Mouse (Mus musculus) CH12.LX (cell line): ENCODE results near the gene Elovl6. TPM values are rescaled to one million over a fixed set of nuclear protein-coding genes. Genes with fewer than 3 reads are reported as not detected.

Experiments used
- DNase-seq: peaks from one replicate; pipeline ENCODE4 v3.0.0-alpha.2; 2013; ENCODE audit errors: extremely low read depth
- H3K27ac ChIP-seq: 2 replicates; pipeline ENCODE4 v1.5.1; 2012; ENCODE audit warnings: low read depth, mild to moderate bottlenecking, control low read depth, moderate library complexity; ENCODE audit not compliant: insufficient read depth
- H3K27me3 ChIP-seq: replicated peaks from 2 replicates; pipeline ENCODE3; 2012; ENCODE audit warnings: inconsistent platforms
- H3K36me3 ChIP-seq, 2 experiments: replicated peaks in 1 of 2; 2 replicates each; pipeline versions ENCODE3 to v1.6.1; 2012; ENCODE audit warnings: inconsistent platforms in 1 of 2, low read length in 1 of 2, mild to moderate bottlenecking in 1 of 2, mixed read lengths in 1 of 2, moderate library complexity in 1 of 2; ENCODE audit not compliant: control insufficient read depth in 1 of 2, insufficient read depth in 1 of 2
- H3K4me1 ChIP-seq, 2 experiments: 2 replicates each; pipeline ENCODE4 v1.6.1; 2012; ENCODE audit warnings: inconsistent platforms in 1 of 2, moderate library complexity in 1 of 2; ENCODE audit not compliant: insufficient read depth in 2 of 2, control insufficient read depth in 1 of 2
- H3K4me2 ChIP-seq: 2 replicates; pipeline ENCODE4 v1.6.1; 2012; ENCODE audit warnings: low read depth, mild to moderate bottlenecking, control low read depth; ENCODE audit not compliant: poor library complexity, insufficient read depth, severe bottlenecking
- H3K4me3 ChIP-seq, 3 experiments: fragments of 150-350 bp in 1 of 3; sonication (generic) in 1 of 3; replicated peaks in 1 of 3; 2 replicates each; pipeline versions ENCODE3 to v1.5.1; 2011 to 2012; ENCODE audit warnings: low read depth in 2 of 3, low read length in 2 of 3, mild to moderate bottlenecking in 2 of 3, moderate library complexity in 2 of 3, control low read depth in 1 of 3, improper control_type of control experiment in 1 of 3, inconsistent platforms in 1 of 3, mixed read lengths in 1 of 3; ENCODE audit not compliant: poor library complexity in 1 of 3
- H3K79me2 ChIP-seq: replicated peaks from 2 replicates; pipeline ENCODE4 v1.6.1; 2012; ENCODE audit warnings: mild to moderate bottlenecking, moderate library complexity; ENCODE audit not compliant: control insufficient read depth, poor library complexity, insufficient read depth, severe bottlenecking; ENCODE audit errors: extremely low read depth
- H3K9ac ChIP-seq: 2 replicates; pipeline ENCODE4 v1.6.1; 2012; ENCODE audit warnings: low read depth, mild to moderate bottlenecking, control low read depth, moderate library complexity; ENCODE audit not compliant: insufficient read depth
- H3K9me3 ChIP-seq: replicated peaks from 2 replicates; pipeline ENCODE3; 2012; ENCODE audit warnings: low read length, inconsistent platforms, mixed read lengths
- BHLHE40 ChIP-seq: IDR thresholded peaks from 2 replicates; pipeline ENCODE4 v1.6.1; 2011; ENCODE audit warnings: mild to moderate bottlenecking, low read depth, low read length, improper control_type of control experiment
- CHD1 ChIP-seq: IDR thresholded peaks from 2 replicates; pipeline ENCODE4 v1.6.1; 2012; ENCODE audit warnings: low read depth, low read length, improper control_type of control experiment, inconsistent platforms
- CHD2 ChIP-seq: IDR thresholded peaks from 2 replicates; pipeline ENCODE4 v1.6.1; 2011; ENCODE audit warnings: low read length, improper control_type of control experiment
- E2F4 ChIP-seq: IDR thresholded peaks from 2 replicates; pipeline ENCODE4 v1.6.1; 2011; ENCODE audit warnings: low read depth, low read length, improper control_type of control experiment; ENCODE audit not compliant: insufficient replicate concordance
- EP300 ChIP-seq: IDR thresholded peaks from 2 replicates; pipeline ENCODE4 v1.6.1; 2011; ENCODE audit warnings: low read length, improper control_type of control experiment
- ETS1 ChIP-seq: conservative IDR thresholded peaks from 2 replicates; pipeline ENCODE4 v1.6.1; 2012; ENCODE audit warnings: low read depth, mild to moderate bottlenecking, inconsistent platforms, low read length, improper control_type of control experiment, moderate library complexity
- GABPA ChIP-seq: IDR thresholded peaks from 2 replicates; pipeline ENCODE4 v1.6.1; 2012; ENCODE audit warnings: low read depth, low read length, improper control_type of control experiment, inconsistent platforms; ENCODE audit not compliant: insufficient replicate concordance
- HCFC1 ChIP-seq: IDR thresholded peaks from 2 replicates; pipeline ENCODE4 v1.6.1; 2012; ENCODE audit warnings: low read depth, mild to moderate bottlenecking, inconsistent platforms, low read length, improper control_type of control experiment
- JUN ChIP-seq: IDR thresholded peaks from 2 replicates; pipeline ENCODE4 v1.6.1; 2011; ENCODE audit warnings: low read depth, mild to moderate bottlenecking, low read length, improper control_type of control experiment, moderate library complexity; ENCODE audit not compliant: insufficient read depth
- JUND ChIP-seq: conservative IDR thresholded peaks from 2 replicates; pipeline ENCODE4 v1.6.1; 2011; ENCODE audit warnings: low read depth, low read length, improper control_type of control experiment
- KAT2A ChIP-seq: IDR thresholded peaks from 2 replicates; pipeline ENCODE4 v1.6.1; 2012; ENCODE audit warnings: low read length, improper control_type of control experiment, inconsistent platforms; ENCODE audit not compliant: insufficient replicate concordance
- MAFK ChIP-seq: IDR thresholded peaks from 2 replicates; pipeline ENCODE4 v1.6.1; 2011; ENCODE audit warnings: low read length, improper control_type of control experiment; ENCODE audit not compliant: insufficient replicate concordance
- MEF2A ChIP-seq: IDR thresholded peaks from 2 replicates; pipeline ENCODE4 v1.6.1; 2014; ENCODE audit warnings: low read depth, mild to moderate bottlenecking, inconsistent platforms, low read length, improper control_type of control experiment, borderline replicate concordance
- MYC ChIP-seq: IDR thresholded peaks from 2 replicates; pipeline ENCODE4 v1.6.1; 2011; ENCODE audit warnings: low read depth, mild to moderate bottlenecking, improper control_type of control experiment, low read length
- NELFE ChIP-seq: IDR thresholded peaks from 2 replicates; pipeline ENCODE4 v1.6.1; 2011; ENCODE audit warnings: low read depth, low read length, improper control_type of control experiment
- NRF1 ChIP-seq: IDR thresholded peaks from 2 replicates; pipeline ENCODE4 v1.6.1; 2014; ENCODE audit warnings: low read depth, mild to moderate bottlenecking, inconsistent platforms, low read length, improper control_type of control experiment, moderate library complexity
- PAX5 ChIP-seq: IDR thresholded peaks from 2 replicates; pipeline ENCODE4 v1.6.1; 2012; ENCODE audit warnings: low read length, inconsistent platforms, mixed read lengths
- POLR2AphosphoS2 ChIP-seq: IDR thresholded peaks from 2 replicates; pipeline ENCODE4 v1.6.1; 2011; ENCODE audit warnings: low read depth, low read length, improper control_type of control experiment
- RCOR1 ChIP-seq: conservative IDR thresholded peaks from 2 replicates; pipeline ENCODE4 v1.6.1; 2012; ENCODE audit warnings: low read depth, mild to moderate bottlenecking, inconsistent platforms, low read length, improper control_type of control experiment
- SMC3 ChIP-seq: IDR thresholded peaks from 2 replicates; pipeline ENCODE4 v1.6.1; 2011; ENCODE audit warnings: low read depth, low read length, improper control_type of control experiment
- TBP ChIP-seq: conservative IDR thresholded peaks from 2 replicates; pipeline ENCODE4 v1.6.1; 2011; ENCODE audit warnings: low read depth, low read length, improper control_type of control experiment
- USF1 ChIP-seq: IDR thresholded peaks from 2 replicates; pipeline ENCODE4 v1.6.1; 2014; ENCODE audit warnings: low read depth, mild to moderate bottlenecking, inconsistent platforms, low read length, improper control_type of control experiment
- USF2 ChIP-seq: conservative IDR thresholded peaks from 2 replicates; pipeline ENCODE4 v1.6.1; 2011; ENCODE audit warnings: low read depth, low read length, improper control_type of control experiment
- ZKSCAN1 ChIP-seq: IDR thresholded peaks from 2 replicates; pipeline ENCODE4 v1.6.1; 2012; ENCODE audit warnings: low read depth, inconsistent platforms, low read length, improper control_type of control experiment, borderline replicate concordance
- ZMIZ1 ChIP-seq: IDR thresholded peaks from 2 replicates; pipeline ENCODE4 v1.6.1; 2012; ENCODE audit warnings: low read depth, mild to moderate bottlenecking, inconsistent platforms, low read length, improper control_type of control experiment
- dilution Hi-C: fragments of 300-500 bp; cut with MboI; formaldehyde crosslinking; loops from 2 replicates; pipeline ENCODE4 v1.14.3; 2020; ENCODE audit warnings: low sequenced_read_pairs; ENCODE audit not compliant: extremely low pct_unique_long_range_greater_than_20kb, extremely low pct_ligation_motif_present
- in situ Hi-C: fragments of 300-500 bp; cut with MboI; formaldehyde crosslinking; loops from 3 replicates; pipeline ENCODE4 v1.14.3; 2019; ENCODE audit warnings: low sequenced_read_pairs, low pct_ligation_motif_present, low pct_unique_long_range_greater_than_20kb, mixed read lengths
- polyA plus RNA-seq: library from polyadenylated mRNA; unstranded; fragments of >175 nt; gene quantifications from 2 replicates; pipeline ENCODE4 v1.2.1, GENCODE M21; 2012; ENCODE audit warnings: low read depth; ENCODE audit not compliant: insufficient read length
- total RNA-seq, 2 experiments: library from RNA; depleted of rRNA; stranded (reverse); fragments of 300-350 nt in 1 of 2; fragments of >200 nt in 1 of 2; gene quantifications; 2 replicates each; pipeline ENCODE4 v1.2.3; 2012 to 2014

Elovl6 gene
- total and polyA plus RNA-seq, 3 experiments, result 1.7 to 6.8 (median 6.0) TPM

GRCm38 (mm10) chr3:129488774-129489173, 43.4 kb upstream of the Elovl6 start (continued):
- TF ChIP-seq ETS1, result peak; percentile 51

- Histone ChIP-seq H3K36me3 (no peaks in the 10 kb centered on the region), H3K4me3 (no peak overlapping the region), H3K4me1 (peaks cover 0 to 4% of the 10 kb centered on the region in 2 experiments; a peak in 2 of 4 replicates), H3K9me3 (no peaks in the 10 kb centered on the region), H3K79me2 (no peaks in the 10 kb centered on the region)
- dilution Hi-C loops, result no loop called here
- DNase-seq, result no peak
- no peak for TF ChIP-seq NELFE
- no peak for TF ChIP-seq ZMIZ1
- TF ChIP-seq E2F4, result no peak
- no peak for TF ChIP-seq RCOR1
- TF ChIP-seq TBP, result no peak
- TF ChIP-seq GABPA, result no peak
- no peak for TF ChIP-seq ETS1
- TF ChIP-seq USF1, result no peak
- no peak for TF ChIP-seq PAX5
- no peak for TF ChIP-seq POLR2AphosphoS2
- no peak for TF ChIP-seq JUN
- TF ChIP-seq MEF2A, result no peak
- no peak for TF ChIP-seq CHD1
- TF ChIP-seq BHLHE40, result no peak
- TF ChIP-seq HCFC1, result no peak
- TF ChIP-seq USF2, result no peak
- TF ChIP-seq, all 38 proteins: peak for 0
- Histone ChIP-seq H3K4me2 (0 out of 2 replicates have a peak overlapping the region, but pooled peaks have one; percentile 10), H3K27me3 (no peaks in the 10 kb centered on the region), H3K27ac (no peak overlapping the region), H3K9ac (no peak overlapping the region)
- in situ Hi-C loops, result no loop called here
Measured at GRCm38 (mm10) chr3:129494123-129494522, 38.0 kb upstream of the Elovl6 start.

DNA sequence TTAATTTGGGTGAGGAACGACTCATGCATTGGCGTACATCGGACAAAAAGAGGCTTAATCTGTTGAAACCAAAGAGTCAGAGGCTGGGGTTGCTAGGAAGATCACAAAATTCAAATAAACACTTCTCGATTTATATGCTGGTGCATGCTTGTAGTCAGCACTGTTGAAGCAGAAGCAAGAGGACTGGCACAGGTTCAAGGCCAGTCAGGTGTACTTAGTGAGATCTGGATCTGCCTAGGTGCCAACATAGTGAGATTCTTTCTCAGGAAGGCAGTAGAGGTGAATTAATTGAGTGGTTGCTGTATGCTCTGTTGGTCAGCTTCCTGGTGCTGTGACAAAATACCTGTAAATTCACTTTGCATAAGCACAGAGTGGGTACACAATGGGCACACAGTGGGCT, 37.4 kb upstream of the Elovl6 start:
- Histone ChIP-seq H3K9me3 (no peaks in the 10 kb centered on the region), H3K27me3 (no peaks in the 10 kb centered on the region)
- dilution Hi-C loops, result no loop called here

More for the DNA sequence above, 37.4 kb upstream of the Elovl6 start:
- H3K79me2 ChIP-seq, result no peaks in the 10 kb centered on the region
- H3K4me3 ChIP-seq, result no peak overlapping the region
- no peaks in the 10 kb centered on the region for H3K36me3 ChIP-seq
- DNase-seq, result no peak
- in situ Hi-C loops, result no loop called here
- TF ChIP-seq ZMIZ1 (no peak), NRF1 (no peak), MYC (no peak), CHD2 (no peak), ETS1 (no peak), SMC3 (no peak), BHLHE40 (no peak), EP300 (no peak), E2F4 (no peak), JUND (no peak), ZKSCAN1 (no peak), MAFK (no peak), JUN (no peak), KAT2A (no peak)
- no peak overlapping the region for H3K27ac ChIP-seq
- H3K9ac ChIP-seq, result no peak overlapping the region
- no peak overlapping the region for H3K4me2 ChIP-seq
- no peaks in the 10 kb centered on the region for H3K4me1 ChIP-seq
